Mouse (Mus musculus) CH12.LX (cell line): ENCODE measurements around the gene Rasa4. TPM values are rescaled to one million over a fixed set of nuclear protein-coding genes. Genes with fewer than 3 reads are reported as not detected.

Source experiments
- DNase-seq: peaks from one replicate; pipeline ENCODE4 v3.0.0-alpha.2; 2013; ENCODE audit errors: extremely low read depth
- H3K27ac ChIP-seq: 2 replicates; pipeline ENCODE4 v1.5.1; 2012; ENCODE audit warnings: low read depth, mild to moderate bottlenecking, control low read depth, moderate library complexity; ENCODE audit not compliant: insufficient read depth
- H3K27me3 ChIP-seq: replicated peaks from 2 replicates; pipeline ENCODE3; 2012; ENCODE audit warnings: inconsistent platforms
- H3K36me3 ChIP-seq, 2 experiments: replicated peaks in 1 of 2; 2 replicates each; pipeline versions ENCODE3 to v1.6.1; 2012; ENCODE audit warnings: inconsistent platforms in 1 of 2, low read length in 1 of 2, mild to moderate bottlenecking in 1 of 2, mixed read lengths in 1 of 2, moderate library complexity in 1 of 2; ENCODE audit not compliant: control insufficient read depth in 1 of 2, insufficient read depth in 1 of 2
- H3K4me1 ChIP-seq, 2 experiments: 2 replicates each; pipeline ENCODE4 v1.6.1; 2012; ENCODE audit warnings: inconsistent platforms in 1 of 2, moderate library complexity in 1 of 2; ENCODE audit not compliant: insufficient read depth in 2 of 2, control insufficient read depth in 1 of 2
- H3K4me2 ChIP-seq: 2 replicates; pipeline ENCODE4 v1.6.1; 2012; ENCODE audit warnings: low read depth, mild to moderate bottlenecking, control low read depth; ENCODE audit not compliant: poor library complexity, insufficient read depth, severe bottlenecking
- H3K4me3 ChIP-seq, 3 experiments: fragments of 150-350 bp in 1 of 3; sonication (generic) in 1 of 3; replicated peaks in 1 of 3; 2 replicates each; pipeline versions ENCODE3 to v1.5.1; 2011 to 2012; ENCODE audit warnings: low read depth in 2 of 3, low read length in 2 of 3, mild to moderate bottlenecking in 2 of 3, moderate library complexity in 2 of 3, control low read depth in 1 of 3, improper control_type of control experiment in 1 of 3, inconsistent platforms in 1 of 3, mixed read lengths in 1 of 3; ENCODE audit not compliant: poor library complexity in 1 of 3
- H3K79me2 ChIP-seq: replicated peaks from 2 replicates; pipeline ENCODE4 v1.6.1; 2012; ENCODE audit warnings: mild to moderate bottlenecking, moderate library complexity; ENCODE audit not compliant: control insufficient read depth, poor library complexity, insufficient read depth, severe bottlenecking; ENCODE audit errors: extremely low read depth
- H3K9ac ChIP-seq: 2 replicates; pipeline ENCODE4 v1.6.1; 2012; ENCODE audit warnings: low read depth, mild to moderate bottlenecking, control low read depth, moderate library complexity; ENCODE audit not compliant: insufficient read depth
- H3K9me3 ChIP-seq: replicated peaks from 2 replicates; pipeline ENCODE3; 2012; ENCODE audit warnings: low read length, inconsistent platforms, mixed read lengths
- BHLHE40 ChIP-seq: IDR thresholded peaks from 2 replicates; pipeline ENCODE4 v1.6.1; 2011; ENCODE audit warnings: mild to moderate bottlenecking, low read depth, low read length, improper control_type of control experiment
- CHD1 ChIP-seq: IDR thresholded peaks from 2 replicates; pipeline ENCODE4 v1.6.1; 2012; ENCODE audit warnings: low read depth, low read length, improper control_type of control experiment, inconsistent platforms
- CTCF ChIP-seq, 2 experiments: IDR thresholded peaks in 1 of 2; conservative IDR thresholded peaks in 1 of 2; 2 replicates each; pipeline ENCODE4 v1.5.1; 2011 to 2012; ENCODE audit warnings: low read depth in 2 of 2, low read length in 2 of 2, improper control_type of control experiment in 1 of 2, inconsistent platforms in 1 of 2, mild to moderate bottlenecking in 1 of 2, moderate library complexity in 1 of 2
- ELF1 ChIP-seq: IDR thresholded peaks from 2 replicates; pipeline ENCODE4 v1.6.1; 2014; ENCODE audit warnings: low read depth, mild to moderate bottlenecking, inconsistent platforms, low read length, improper control_type of control experiment
- ETS1 ChIP-seq: conservative IDR thresholded peaks from 2 replicates; pipeline ENCODE4 v1.6.1; 2012; ENCODE audit warnings: low read depth, mild to moderate bottlenecking, inconsistent platforms, low read length, improper control_type of control experiment, moderate library complexity
- MAFK ChIP-seq: IDR thresholded peaks from 2 replicates; pipeline ENCODE4 v1.6.1; 2011; ENCODE audit warnings: low read length, improper control_type of control experiment; ENCODE audit not compliant: insufficient replicate concordance
- NELFE ChIP-seq: IDR thresholded peaks from 2 replicates; pipeline ENCODE4 v1.6.1; 2011; ENCODE audit warnings: low read depth, low read length, improper control_type of control experiment
- SIN3A ChIP-seq: IDR thresholded peaks from 2 replicates; pipeline ENCODE4 v1.6.1; 2012; ENCODE audit warnings: low read length, improper control_type of control experiment, inconsistent platforms
- USF1 ChIP-seq: IDR thresholded peaks from 2 replicates; pipeline ENCODE4 v1.6.1; 2014; ENCODE audit warnings: low read depth, mild to moderate bottlenecking, inconsistent platforms, low read length, improper control_type of control experiment
- USF2 ChIP-seq: conservative IDR thresholded peaks from 2 replicates; pipeline ENCODE4 v1.6.1; 2011; ENCODE audit warnings: low read depth, low read length, improper control_type of control experiment
- dilution Hi-C: fragments of 300-500 bp; cut with MboI; formaldehyde crosslinking; loops from 2 replicates; pipeline ENCODE4 v1.14.3; 2020; ENCODE audit warnings: low sequenced_read_pairs; ENCODE audit not compliant: extremely low pct_unique_long_range_greater_than_20kb, extremely low pct_ligation_motif_present
- in situ Hi-C: fragments of 300-500 bp; cut with MboI; formaldehyde crosslinking; loops from 3 replicates; pipeline ENCODE4 v1.14.3; 2019; ENCODE audit warnings: low sequenced_read_pairs, low pct_ligation_motif_present, low pct_unique_long_range_greater_than_20kb, mixed read lengths
- polyA plus RNA-seq: library from polyadenylated mRNA; unstranded; fragments of >175 nt; gene quantifications from 2 replicates; pipeline ENCODE4 v1.2.1, GENCODE M21; 2012; ENCODE audit warnings: low read depth; ENCODE audit not compliant: insufficient read length
- total RNA-seq, 2 experiments: library from RNA; depleted of rRNA; stranded (reverse); fragments of 300-350 nt in 1 of 2; fragments of >200 nt in 1 of 2; gene quantifications; 2 replicates each; pipeline ENCODE4 v1.2.3; 2012 to 2014

Rasa4 gene
- total and polyA plus RNA-seq, 3 experiments, result 0.07 to 1.3 (median 0.16) TPM

DNA sequence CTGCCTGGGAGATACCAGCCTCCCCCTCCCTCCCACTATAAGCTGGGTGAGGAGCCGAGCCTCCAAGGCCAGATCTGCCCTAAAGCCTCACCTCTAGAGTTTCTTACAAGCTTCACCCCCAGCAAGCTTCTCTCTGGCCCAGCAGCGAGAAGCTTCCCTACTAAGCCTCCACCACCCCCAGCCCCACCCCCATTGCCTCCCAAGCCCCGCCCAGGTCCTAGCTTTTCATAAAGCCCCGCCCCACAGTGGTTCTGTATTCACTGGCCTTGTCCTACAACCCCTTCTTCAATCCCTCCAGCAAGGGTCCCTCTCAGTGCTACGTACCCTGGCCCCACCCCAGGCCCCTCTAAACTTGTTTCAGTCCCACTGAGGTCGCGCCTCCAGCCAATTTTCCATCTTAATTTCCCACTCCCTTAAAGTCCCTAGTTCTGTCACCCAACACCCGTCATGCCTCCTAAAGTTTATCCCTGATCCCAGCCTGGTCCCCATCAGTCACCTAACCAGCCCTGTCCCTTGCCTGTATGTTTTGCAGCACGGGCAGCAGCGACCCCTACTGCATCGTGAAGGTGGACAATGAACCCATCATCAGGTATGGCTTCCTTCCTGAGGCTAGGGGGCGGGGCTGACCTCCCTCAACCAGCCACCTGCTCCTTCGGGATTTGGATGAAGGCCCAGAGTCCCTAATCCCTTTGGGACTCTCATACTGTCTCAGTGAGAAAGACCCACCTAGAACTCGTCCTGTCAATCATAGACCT lies 5.3 kb downstream of the Rasa4 start:
- Histone ChIP-seq H3K27me3 (peaks cover 80% of the 10 kb centered on the region), H3K27ac (no peak overlapping the region), H3K9ac (no peak overlapping the region), H3K4me2 (no peak overlapping the region), H3K79me2 (no peaks in the 10 kb centered on the region), H3K4me3 (no peak overlapping the region), H3K4me1 (peaks cover 2 to 35% of the 10 kb centered on the region in 2 experiments; a peak in 3 of 4 replicates), H3K36me3 (no peaks in the 10 kb centered on the region), H3K9me3 (no peaks in the 10 kb centered on the region)
- DNase-seq, result no peak
- dilution Hi-C loops (no loop called here), in situ Hi-C loops (no loop called here)
- TF ChIP-seq CTCF (conservative IDR thresholded peaks at IDR 0.05 in 1 of 2, IDR thresholded peaks at IDR 0.05 in 1 of 2; ENCODE audit: low read depth in 2 of 2, low read length in 2 of 2), result peak in 1 of 2 experiments; percentile 23; a peak in 2 of 4 replicates
- no peak for TF ChIP-seq CHD1

DNA sequence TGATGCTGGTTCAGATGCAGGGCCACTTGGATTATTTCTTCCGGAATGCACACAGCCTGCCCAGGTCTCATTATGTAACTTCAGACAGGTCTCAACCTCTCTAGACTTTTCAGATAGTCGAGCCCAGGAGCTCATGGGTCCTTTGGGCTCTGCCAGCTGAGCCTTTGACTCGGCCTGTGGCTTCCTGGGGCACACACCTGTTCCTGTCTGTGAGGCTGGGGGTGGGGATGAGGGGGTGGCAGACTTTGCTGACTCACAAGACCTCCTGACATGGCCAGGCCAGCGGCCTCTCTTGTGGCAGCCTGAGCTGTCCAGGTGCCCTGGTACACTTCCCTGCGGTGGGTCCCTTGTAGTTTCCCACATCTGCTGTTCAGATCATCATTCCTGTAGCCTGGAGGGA lies 8.2 kb downstream of the Rasa4 start:
- in situ Hi-C loops (no loop called here), dilution Hi-C loops (no loop called here)
- DNase-seq, result no peak
- TF ChIP-seq ETS1 (no peak), ELF1 (no peak), SIN3A (no peak), USF1 (no peak), BHLHE40 (no peak), CTCF (conservative IDR thresholded peaks at IDR 0.05 in 1 of 2, IDR thresholded peaks at IDR 0.05 in 1 of 2; ENCODE audit: low read depth in 2 of 2, low read length in 2 of 2) (no peak), NELFE (no peak), MAFK (no peak)
- Histone ChIP-seq H3K4me2 (no peak overlapping the region), H3K4me1 (peaks cover 5 to 35% of the 10 kb centered on the region in 2 experiments; a peak in 3 of 4 replicates), H3K79me2 (no peaks in the 10 kb centered on the region), H3K27me3 (peaks cover 62% of the 10 kb centered on the region), H3K9ac (no peak overlapping the region), H3K9me3 (no peaks in the 10 kb centered on the region), H3K36me3 (no peaks in the 10 kb centered on the region), H3K27ac (no peak overlapping the region), H3K4me3 (no peak overlapping the region)

GRCm38 (mm10) chr5:136094249-136095010 lies 10.7 kb downstream of the Rasa4 start:
- no peak for DNase-seq
- Histone ChIP-seq H3K27ac (no peak overlapping the region), H3K4me3 (no peak overlapping the region), H3K9ac (no peak overlapping the region), H3K4me2 (no peak overlapping the region), H3K4me1 (peaks cover 3 to 27% of the 10 kb centered on the region in 2 experiments; a peak in 2 of 4 replicates), H3K9me3 (no peaks in the 10 kb centered on the region), H3K36me3 (no peaks in the 10 kb centered on the region)
- dilution Hi-C loops (no loop called here), in situ Hi-C loops (no loop called here)
- no peak for TF ChIP-seq USF2
- TF ChIP-seq, all 38 proteins: peak for 0
- Histone ChIP-seq H3K27me3 (peaks cover 61% of the 10 kb centered on the region), H3K79me2 (no peaks in the 10 kb centered on the region)
